Mouse (Mus musculus) myocyte (in vitro differentiated cells): ENCODE data around the gene Fanci. TPM values are rescaled to one million over a fixed set of nuclear protein-coding genes. Genes with fewer than 3 reads are reported as not detected.

ENCODE experiments used
- H3K27me3 ChIP-seq: one replicate; pipeline ENCODE4 v1.6.1; 2011; ENCODE audit not compliant: control insufficient read depth, insufficient read depth, insufficient read length
- H3K36me3 ChIP-seq: one replicate; pipeline ENCODE4 v1.6.1; 2011; ENCODE audit not compliant: control insufficient read depth, insufficient read depth
- H3K4me2 ChIP-seq: one replicate; pipeline ENCODE4 v1.6.1; 2011; ENCODE audit warnings: low read depth, control low read depth
- H3K4me3 ChIP-seq: one replicate; pipeline ENCODE4 v1.5.1; 2011; ENCODE audit warnings: mild to moderate bottlenecking, control low read depth, moderate library complexity
- H3K79me2 ChIP-seq: one replicate; pipeline ENCODE4 v1.6.1; 2011; ENCODE audit not compliant: control insufficient read depth, insufficient read depth
- H3ac ChIP-seq: one replicate; pipeline ENCODE4 v1.6.1; 2011; ENCODE audit not compliant: control insufficient read depth, insufficient read length
- CEBPB ChIP-seq: IDR thresholded peaks from 2 replicates; pipeline ENCODE4 v1.6.1; 2011; ENCODE audit warnings: mild to moderate bottlenecking, moderate library complexity; ENCODE audit not compliant: poor library complexity, insufficient read depth, severe bottlenecking
- E2F4 ChIP-seq: IDR thresholded peaks from one replicate; pipeline ENCODE4 v1.6.1; 2011; ENCODE audit warnings: mild to moderate bottlenecking, control low read depth, moderate library complexity; ENCODE audit not compliant: insufficient read depth
- MAX ChIP-seq: IDR thresholded peaks from one replicate; pipeline ENCODE4 v1.6.1; 2011; ENCODE audit warnings: low read depth, mild to moderate bottlenecking, control low read depth
- MYOD1 ChIP-seq, 3 experiments: IDR thresholded peaks; one replicate each; pipeline ENCODE4 v1.6.1; 2011; ENCODE audit warnings: control low read depth in 2 of 3, low read depth in 2 of 3, mild to moderate bottlenecking in 2 of 3, moderate library complexity in 1 of 3; ENCODE audit not compliant: insufficient read length in 2 of 3, control insufficient read depth in 1 of 3
- MYOG ChIP-seq, 3 experiments: IDR thresholded peaks; one replicate each; pipeline ENCODE4 v1.6.1; 2011; ENCODE audit warnings: control low read depth in 2 of 3, low read depth in 2 of 3, mild to moderate bottlenecking in 2 of 3; ENCODE audit not compliant: insufficient read length in 2 of 3, control insufficient read depth in 1 of 3, insufficient read depth in 1 of 3
- POLR2A ChIP-seq: IDR thresholded peaks from one replicate; pipeline ENCODE4 v1.6.1; 2011; ENCODE audit warnings: low read depth, mild to moderate bottlenecking, control low read depth, moderate library complexity; ENCODE audit not compliant: insufficient read length
- POLR2AphosphoS2 ChIP-seq: IDR thresholded peaks from one replicate; pipeline ENCODE4 v1.6.1; 2011; ENCODE audit warnings: low read depth, control low read depth; ENCODE audit not compliant: insufficient read length
- REST ChIP-seq: IDR thresholded peaks from one replicate; pipeline ENCODE4 v1.6.1; 2011; ENCODE audit warnings: mild to moderate bottlenecking, control low read depth, moderate library complexity; ENCODE audit not compliant: insufficient read depth, insufficient read length
- SRF ChIP-seq: IDR thresholded peaks from one replicate; pipeline ENCODE4 v1.6.1; 2011; ENCODE audit warnings: low read depth; ENCODE audit not compliant: control insufficient read depth, insufficient read length
- TCF12 ChIP-seq: IDR thresholded peaks from one replicate; pipeline ENCODE4 v1.6.1; 2011; ENCODE audit warnings: mild to moderate bottlenecking, control low read depth; ENCODE audit not compliant: poor library complexity, insufficient read depth, severe bottlenecking
- TCF3 ChIP-seq: IDR thresholded peaks from one replicate; pipeline ENCODE4 v1.6.1; 2011; ENCODE audit warnings: low read depth, control low read depth; ENCODE audit not compliant: insufficient read length
- USF1 ChIP-seq: IDR thresholded peaks from one replicate; pipeline ENCODE4 v1.6.1; 2011; ENCODE audit warnings: low read depth, mild to moderate bottlenecking, control low read depth, moderate library complexity
- polyA plus RNA-seq: library from polyadenylated mRNA; unstranded; fragments of >200 nt; fragmentation: generic; extraction: Trizol; gene quantifications from one replicate; pipeline ENCODE4 v1.2.1, GENCODE M21; 2012; ENCODE audit warnings: missing spikeins

Gene Fanci
- polyA plus RNA-seq, 1 experiment = 1.6 TPM

- Histone ChIP-seq H3K27me3 (no peaks in the 10 kb centered on the region), H3K4me2 (no peak overlapping the region), H3K36me3 (peaks cover 10% of the 10 kb centered on the region), H3K79me2 (no peaks in the 10 kb centered on the region), H3ac (no peak overlapping the region), H3K4me3 (no peak overlapping the region)
- TF ChIP-seq MYOD1 (IDR thresholded peaks at IDR 0.05; ENCODE audit: control insufficient read depth in 1 of 3, insufficient read length in 2 of 3, low read depth in 2 of 3) = no peak
- no peak for TF ChIP-seq E2F4
- no peak for TF ChIP-seq POLR2A
- no peak for TF ChIP-seq MAX
- no peak for TF ChIP-seq TCF12
- TF ChIP-seq SRF = no peak
- TF ChIP-seq USF1 = no peak
- no peak for TF ChIP-seq MYOG (IDR thresholded peaks at IDR 0.05; ENCODE audit: control insufficient read depth in 1 of 3, insufficient read depth in 1 of 3, insufficient read length in 2 of 3, low read depth in 2 of 3)
Observed at GRCm38 (mm10) chr7:79349738-79350386, 41.9 kb upstream of the Fanci start.

DNA sequence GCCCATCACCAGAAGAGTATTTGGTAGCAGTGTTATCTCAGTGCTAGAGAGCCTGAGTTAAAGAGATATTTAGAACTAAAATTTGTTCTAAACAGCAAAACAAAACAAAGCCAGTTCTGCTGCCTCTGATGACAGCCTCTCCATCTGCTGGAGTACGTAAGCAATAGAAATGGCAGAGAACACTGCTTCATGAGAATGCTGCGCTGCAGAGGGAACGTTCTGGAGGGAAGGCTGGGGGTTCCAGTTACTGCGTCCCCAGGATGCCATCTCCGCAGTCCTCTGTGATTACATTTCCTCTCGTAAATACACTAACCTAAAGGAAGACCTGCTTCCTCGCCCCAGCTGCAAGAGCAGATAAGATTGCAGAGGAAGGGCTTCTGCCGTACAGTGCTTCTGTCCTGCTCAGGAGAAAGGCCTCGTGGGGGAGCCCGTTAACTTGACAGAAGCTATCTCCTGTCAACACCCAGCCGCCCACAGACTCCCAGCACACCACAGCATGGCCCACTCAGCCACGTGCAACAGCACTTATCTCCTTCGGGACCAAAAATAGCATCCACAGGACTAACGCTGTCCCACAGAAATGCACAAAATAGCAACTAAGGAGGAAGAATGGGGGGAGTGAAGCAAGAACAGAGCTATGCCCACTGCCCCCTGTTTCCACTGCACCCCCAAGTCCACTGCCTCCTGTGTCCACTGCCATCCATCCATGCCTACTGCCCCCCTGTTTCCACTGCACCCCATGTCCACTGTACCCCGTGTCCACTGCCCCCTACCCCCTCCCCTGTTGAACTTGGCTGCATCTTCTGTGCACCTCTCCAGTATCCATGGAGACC is 33.2 kb upstream of the Fanci start:
- no peak for TF ChIP-seq POLR2AphosphoS2
- no peak for TF ChIP-seq CEBPB
- TF ChIP-seq TCF3 = no peak
- TF ChIP-seq REST = no peak
- no peak for TF ChIP-seq MYOG (IDR thresholded peaks at IDR 0.05; ENCODE audit: control insufficient read depth in 1 of 3, insufficient read depth in 1 of 3, insufficient read length in 2 of 3, low read depth in 2 of 3)
- TF ChIP-seq USF1 = no peak
- no peak for TF ChIP-seq TCF12
- TF ChIP-seq MYOD1 (IDR thresholded peaks at IDR 0.05; ENCODE audit: control insufficient read depth in 1 of 3, insufficient read length in 2 of 3, low read depth in 2 of 3) = no peak
- no peak for TF ChIP-seq POLR2A
- TF ChIP-seq SRF = no peak
- Histone ChIP-seq H3K4me2 (no peak overlapping the region), H3K79me2 (no peaks in the 10 kb centered on the region), H3K36me3 (peaks cover 12% of the 10 kb centered on the region), H3ac (no peak overlapping the region), H3K27me3 (no peaks in the 10 kb centered on the region), H3K4me3 (no peak overlapping the region)

- no peak for TF ChIP-seq USF1
- no peak for TF ChIP-seq MYOD1 (IDR thresholded peaks at IDR 0.05; ENCODE audit: control insufficient read depth in 1 of 3, insufficient read length in 2 of 3, low read depth in 2 of 3)
- no peak for TF ChIP-seq CEBPB
- TF ChIP-seq TCF12 = no peak
- TF ChIP-seq POLR2AphosphoS2 = no peak
- TF ChIP-seq TCF3 = no peak
- TF ChIP-seq REST = no peak
- TF ChIP-seq MAX = no peak
- no peak for TF ChIP-seq MYOG (IDR thresholded peaks at IDR 0.05; ENCODE audit: control insufficient read depth in 1 of 3, insufficient read depth in 1 of 3, insufficient read length in 2 of 3, low read depth in 2 of 3)
- no peak for TF ChIP-seq SRF
- no peak for TF ChIP-seq E2F4
- TF ChIP-seq POLR2A = no peak
- Histone ChIP-seq H3K4me3 (no peak overlapping the region), H3K79me2 (no peaks in the 10 kb centered on the region), H3K36me3 (peaks cover 12% of the 10 kb centered on the region), H3ac (no peak overlapping the region), H3K4me2 (no peak overlapping the region), H3K27me3 (no peaks in the 10 kb centered on the region)
Observed at GRCm38 (mm10) chr7:79359183-79359435, 32.6 kb upstream of the Fanci start.

DNA sequence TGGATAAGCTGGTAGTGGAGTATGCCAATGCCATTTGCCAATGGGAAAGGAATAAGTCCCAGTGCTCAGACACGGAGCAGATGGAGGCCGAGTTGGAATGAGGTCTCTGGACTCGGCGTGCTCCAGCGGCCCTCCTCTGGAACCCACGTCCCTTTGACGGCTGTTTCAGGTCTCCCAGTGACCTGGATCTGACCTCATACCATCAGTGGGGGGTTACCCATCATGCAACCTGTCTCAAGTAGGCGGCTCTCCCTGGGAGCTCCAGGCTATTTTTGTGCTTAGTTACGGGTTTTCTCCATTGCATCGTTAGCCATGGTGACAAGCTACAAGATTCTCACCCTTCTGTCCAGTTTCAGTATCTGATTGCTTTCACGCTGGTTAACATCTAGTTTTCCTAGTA is 31.7 kb upstream of the Fanci start:
- H3K4me2 ChIP-seq = no peak overlapping the region
- no peak overlapping the region for H3ac ChIP-seq
- H3K79me2 ChIP-seq = no peaks in the 10 kb centered on the region
- TF ChIP-seq MYOG (IDR thresholded peaks at IDR 0.05; ENCODE audit: control insufficient read depth in 1 of 3, insufficient read depth in 1 of 3, insufficient read length in 2 of 3, low read depth in 2 of 3) (no peak), TCF12 (no peak), MYOD1 (IDR thresholded peaks at IDR 0.05; ENCODE audit: control insufficient read depth in 1 of 3, insufficient read length in 2 of 3, low read depth in 2 of 3) (no peak), USF1 (no peak), TCF3 (no peak), CEBPB (no peak), POLR2A (no peak), POLR2AphosphoS2 (no peak), E2F4 (no peak), MAX (no peak), REST (no peak)
- peaks cover 12% of the 10 kb centered on the region for H3K36me3 ChIP-seq
- H3K27me3 ChIP-seq = no peaks in the 10 kb centered on the region
- no peak overlapping the region for H3K4me3 ChIP-seq
